Mouse (Mus musculus): Measurements from ENCODE around the gene Rnf166. TPM values are rescaled to one million over a fixed set of nuclear protein-coding genes. Genes with fewer than 3 reads are reported as not detected.

The Rnf166 gene
- 17.7 TPM for polyA plus RNA-seq (2015; fragmentation: Illumina TruSeq; extraction: RNeasy Lipid Tissue Mini Kit (QIAGEN cat#74804); ENCODE audit: insufficient read depth, low replicate concordance)

GRCm38 (mm10) chr8:122475580-122476320 is at the start of gene Rnf166, which contains the start of gene Ctu2:
Gene Rnf166 (minus strand): TSS chr8:122476064.
Gene Ctu2 (plus strand): TSS chr8:122476143.

GRCm38 (mm10) chr8:122460524-122461472 is 15.1 kb downstream of the Rnf166 start, which contains the start of gene Snai3:
Gene Snai3 (minus strand): TSS chr8:122460733.

GRCm38 (mm10) chr8:122443262-122444006 is 32.4 kb downstream of the Rnf166 start, which contains the start of gene Mvd:
Gene Mvd (minus strand): TSS chr8:122443422.

GRCm38 (mm10) chr8:122432443-122433268 is 43.2 kb downstream of the Rnf166 start, which contains the start of gene Cyba:
Gene Cyba (minus strand): TSS chr8:122432930.

GRCm38 (mm10) chr8:122421376-122422070 is 54.3 kb downstream of the Rnf166 start, which contains the start of gene Il17c:
Gene Il17c (plus strand): TSS chr8:122422020.

Other genes starting within 250 kb of the Rnf166 start
- 2.2 TPM for gene Zfpm1, start 193.9 kb downstream of the Rnf166 start, polyA plus RNA-seq (2015; fragmentation: Illumina TruSeq; extraction: RNeasy Lipid Tissue Mini Kit (QIAGEN cat#74804); ENCODE audit: insufficient read depth, low replicate concordance)
- not detected for gene Trhr2, start 115.3 kb downstream of the Rnf166 start, polyA plus RNA-seq (2015; fragmentation: Illumina TruSeq; extraction: RNeasy Lipid Tissue Mini Kit (QIAGEN cat#74804); ENCODE audit: insufficient read depth, low replicate concordance)
- gene Zc3h18, start 99.5 kb downstream of the Rnf166 start, polyA plus RNA-seq (2015; fragmentation: Illumina TruSeq; extraction: RNeasy Lipid Tissue Mini Kit (QIAGEN cat#74804); ENCODE audit: insufficient read depth, low replicate concordance): 32.2 TPM
- gene Il17c, start 54.0 kb downstream of the Rnf166 start, polyA plus RNA-seq (2015; fragmentation: Illumina TruSeq; extraction: RNeasy Lipid Tissue Mini Kit (QIAGEN cat#74804); ENCODE audit: insufficient read depth, low replicate concordance): not detected
- 98.4 TPM for gene Cyba, start 43.1 kb downstream of the Rnf166 start, polyA plus RNA-seq (2015; fragmentation: Illumina TruSeq; extraction: RNeasy Lipid Tissue Mini Kit (QIAGEN cat#74804); ENCODE audit: insufficient read depth, low replicate concordance)
- 1.9 TPM for gene Mvd, start 32.6 kb downstream of the Rnf166 start, polyA plus RNA-seq (2015; fragmentation: Illumina TruSeq; extraction: RNeasy Lipid Tissue Mini Kit (QIAGEN cat#74804); ENCODE audit: insufficient read depth, low replicate concordance)
- 1.5 TPM for gene Snai3, start 15.3 kb downstream of the Rnf166 start, polyA plus RNA-seq (2015; fragmentation: Illumina TruSeq; extraction: RNeasy Lipid Tissue Mini Kit (QIAGEN cat#74804); ENCODE audit: insufficient read depth, low replicate concordance)
- gene Ctu2, start 79 bp upstream of the Rnf166 start, polyA plus RNA-seq (2015; fragmentation: Illumina TruSeq; extraction: RNeasy Lipid Tissue Mini Kit (QIAGEN cat#74804); ENCODE audit: insufficient read depth, low replicate concordance): 12.3 TPM
- gene Piezo1, start 75.3 kb upstream of the Rnf166 start, polyA plus RNA-seq (2015; fragmentation: Illumina TruSeq; extraction: RNeasy Lipid Tissue Mini Kit (QIAGEN cat#74804); ENCODE audit: insufficient read depth, low replicate concordance): 22.3 TPM
- gene Cdt1, start 92.0 kb upstream of the Rnf166 start, polyA plus RNA-seq (2015; fragmentation: Illumina TruSeq; extraction: RNeasy Lipid Tissue Mini Kit (QIAGEN cat#74804); ENCODE audit: insufficient read depth, low replicate concordance): 12.6 TPM
- 20.1 TPM for gene Aprt, start 100.8 kb upstream of the Rnf166 start, polyA plus RNA-seq (2015; fragmentation: Illumina TruSeq; extraction: RNeasy Lipid Tissue Mini Kit (QIAGEN cat#74804); ENCODE audit: insufficient read depth, low replicate concordance)
- gene Galns, start 135.4 kb upstream of the Rnf166 start, polyA plus RNA-seq (2015; fragmentation: Illumina TruSeq; extraction: RNeasy Lipid Tissue Mini Kit (QIAGEN cat#74804); ENCODE audit: insufficient read depth, low replicate concordance): 10.4 TPM
- gene Trappc2l, start 135.6 kb upstream of the Rnf166 start, polyA plus RNA-seq (2015; fragmentation: Illumina TruSeq; extraction: RNeasy Lipid Tissue Mini Kit (QIAGEN cat#74804); ENCODE audit: insufficient read depth, low replicate concordance): 39.3 TPM
- gene Pabpn1l, start 146.7 kb upstream of the Rnf166 start, polyA plus RNA-seq (2015; fragmentation: Illumina TruSeq; extraction: RNeasy Lipid Tissue Mini Kit (QIAGEN cat#74804); ENCODE audit: insufficient read depth, low replicate concordance): not detected
- 13.0 TPM for gene Cbfa2t3, start 223.0 kb upstream of the Rnf166 start, polyA plus RNA-seq (2015; fragmentation: Illumina TruSeq; extraction: RNeasy Lipid Tissue Mini Kit (QIAGEN cat#74804); ENCODE audit: insufficient read depth, low replicate concordance)